Mouse (Mus musculus) neutrophil, adult 5-6 weeks (primary cell): Measurements from ENCODE around the gene Gm17657. TPM values are rescaled to one million over a fixed set of nuclear protein-coding genes. Genes with fewer than 3 reads are reported as not detected.

Experiments
- ATAC-seq: fragments of 151-379, 151-347 bp; 2 replicates; pipeline ENCODE4 v1.8.0; 2017; ENCODE audit warnings: mild to moderate bottlenecking, moderate TSS enrichment; ENCODE audit not compliant: insufficient number of reproducible peaks, poor library complexity, low FRiP score, severe bottlenecking; ENCODE audit errors: extremely low read depth
- total RNA-seq: library from RNA; stranded (forward); fragments of 200-1000 nt; gene quantifications from 2 replicates; pipeline ENCODE4 v1.2.3, GENCODE M21; 2017

The Gm17657 gene
- total RNA-seq, 1 experiment from 2014 or later = not detected

DNA sequence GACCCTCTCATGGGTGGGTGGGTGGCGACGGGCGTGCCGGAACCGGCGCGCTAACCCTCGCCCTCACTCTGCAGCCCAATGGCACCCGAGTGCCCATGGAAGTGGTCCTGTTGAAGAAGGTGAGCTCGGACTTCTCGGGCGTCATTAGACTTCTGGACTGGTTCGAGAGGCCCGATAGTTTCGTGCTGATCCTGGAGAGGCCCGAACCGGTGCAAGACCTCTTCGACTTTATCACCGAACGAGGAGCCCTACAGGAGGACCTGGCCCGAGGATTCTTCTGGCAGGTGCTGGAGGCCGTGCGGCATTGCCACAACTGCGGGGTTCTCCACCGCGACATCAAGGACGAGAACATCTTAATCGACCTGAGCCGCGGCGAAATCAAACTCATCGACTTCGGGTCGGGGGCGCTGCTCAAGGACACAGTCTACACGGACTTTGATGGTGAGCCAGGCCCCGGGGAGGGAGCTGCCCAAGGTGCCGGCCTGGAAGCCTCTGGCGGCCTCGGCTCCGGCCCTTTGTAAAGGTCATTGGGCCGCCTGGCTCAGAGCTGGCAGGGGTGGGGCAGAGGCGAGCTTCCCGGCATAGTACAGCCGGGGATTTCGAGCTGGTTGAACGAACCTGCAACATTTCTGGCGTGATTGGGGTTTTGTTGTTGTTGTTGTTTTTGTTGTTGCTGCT is 57.7 kb downstream of the Gm17657 start:
- no peak for ATAC-seq

DNA sequence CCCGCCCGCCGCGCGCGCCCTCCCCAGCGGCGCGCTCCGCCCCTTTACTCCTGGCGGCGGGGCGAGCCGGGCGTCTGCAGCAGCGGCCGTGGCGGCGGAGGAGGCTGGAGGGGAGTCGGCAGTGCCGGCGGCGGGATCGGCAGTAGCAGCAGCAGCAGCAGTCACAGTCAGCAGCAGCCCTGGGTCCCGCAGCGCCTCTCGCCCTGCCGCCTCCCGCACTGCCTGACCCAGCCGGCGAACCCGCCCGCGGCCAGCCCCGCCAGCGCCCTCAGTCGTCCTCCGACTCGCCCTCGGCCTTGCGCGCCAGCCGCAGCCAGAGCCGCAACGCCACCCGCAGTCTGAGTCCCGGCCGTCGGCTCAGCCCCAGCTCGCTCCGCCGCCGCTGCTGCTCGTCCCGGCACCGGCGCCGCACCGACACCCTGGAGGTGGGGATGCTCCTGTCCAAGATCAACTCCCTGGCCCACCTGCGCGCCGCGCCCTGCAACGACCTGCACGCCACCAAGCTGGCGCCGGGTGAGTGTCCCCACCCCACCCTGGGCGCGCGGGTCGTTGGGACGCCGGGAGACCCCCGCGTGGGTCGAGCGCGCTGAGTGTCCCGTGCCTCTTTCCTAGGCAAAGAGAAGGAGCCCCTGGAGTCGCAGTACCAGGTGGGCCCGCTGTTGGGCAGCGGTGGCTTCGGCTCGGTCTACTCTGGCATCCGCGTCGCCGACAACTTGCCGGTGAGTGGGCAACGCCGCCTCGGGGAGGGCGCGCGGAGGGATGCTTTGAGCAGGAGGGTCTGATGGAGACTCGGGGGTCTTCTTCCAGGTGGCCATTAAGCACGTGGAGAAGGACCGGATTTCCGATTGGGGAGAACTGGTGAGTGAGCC is 58.5 kb downstream of the Gm17657 start, which contains the start of gene Pim1:
Gene Pim1, plus strand, starts transcription at position 41 of the 869 bp plus-strand sequence.
- ATAC-seq = no peak; the same call in 1 of the 2 replicates

DNA sequence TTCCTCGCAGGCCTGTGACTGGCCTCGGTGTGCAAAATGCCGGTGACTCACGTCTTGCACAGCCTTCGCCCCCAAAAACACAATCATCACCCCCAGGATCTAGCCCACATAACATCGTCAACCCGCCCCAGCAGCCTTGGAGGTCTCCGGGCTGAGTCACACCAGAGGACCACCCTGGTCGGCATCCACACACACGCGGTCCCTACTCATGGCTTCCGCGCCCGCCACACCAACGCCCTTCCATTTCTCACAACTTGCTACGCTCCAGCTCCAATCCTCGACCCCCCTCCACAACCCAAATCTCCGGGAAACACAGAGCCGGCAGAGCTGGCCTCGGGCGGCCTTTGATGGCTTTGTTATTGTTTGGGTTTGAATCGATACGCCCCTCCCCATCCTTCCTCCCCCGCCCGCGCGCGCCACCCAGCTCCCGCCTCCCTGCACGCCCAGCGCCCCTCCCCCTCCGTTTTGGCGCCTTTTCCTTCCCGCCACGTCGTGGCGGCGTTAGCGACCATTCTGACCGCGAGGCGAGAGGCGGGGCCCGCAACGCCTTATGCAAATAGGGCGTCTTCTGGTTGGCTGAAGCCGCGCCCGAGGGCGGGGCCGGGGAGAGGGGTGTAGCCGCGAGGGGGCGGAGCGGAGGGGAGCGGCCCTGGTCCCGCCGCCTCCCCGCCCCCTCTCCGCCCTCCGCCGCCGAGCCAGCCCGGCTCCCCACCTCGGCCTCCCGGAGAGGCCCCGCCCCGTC is 59.3 kb downstream of the Gm17657 start:
- peak; percentile 70 for ATAC-seq

DNA sequence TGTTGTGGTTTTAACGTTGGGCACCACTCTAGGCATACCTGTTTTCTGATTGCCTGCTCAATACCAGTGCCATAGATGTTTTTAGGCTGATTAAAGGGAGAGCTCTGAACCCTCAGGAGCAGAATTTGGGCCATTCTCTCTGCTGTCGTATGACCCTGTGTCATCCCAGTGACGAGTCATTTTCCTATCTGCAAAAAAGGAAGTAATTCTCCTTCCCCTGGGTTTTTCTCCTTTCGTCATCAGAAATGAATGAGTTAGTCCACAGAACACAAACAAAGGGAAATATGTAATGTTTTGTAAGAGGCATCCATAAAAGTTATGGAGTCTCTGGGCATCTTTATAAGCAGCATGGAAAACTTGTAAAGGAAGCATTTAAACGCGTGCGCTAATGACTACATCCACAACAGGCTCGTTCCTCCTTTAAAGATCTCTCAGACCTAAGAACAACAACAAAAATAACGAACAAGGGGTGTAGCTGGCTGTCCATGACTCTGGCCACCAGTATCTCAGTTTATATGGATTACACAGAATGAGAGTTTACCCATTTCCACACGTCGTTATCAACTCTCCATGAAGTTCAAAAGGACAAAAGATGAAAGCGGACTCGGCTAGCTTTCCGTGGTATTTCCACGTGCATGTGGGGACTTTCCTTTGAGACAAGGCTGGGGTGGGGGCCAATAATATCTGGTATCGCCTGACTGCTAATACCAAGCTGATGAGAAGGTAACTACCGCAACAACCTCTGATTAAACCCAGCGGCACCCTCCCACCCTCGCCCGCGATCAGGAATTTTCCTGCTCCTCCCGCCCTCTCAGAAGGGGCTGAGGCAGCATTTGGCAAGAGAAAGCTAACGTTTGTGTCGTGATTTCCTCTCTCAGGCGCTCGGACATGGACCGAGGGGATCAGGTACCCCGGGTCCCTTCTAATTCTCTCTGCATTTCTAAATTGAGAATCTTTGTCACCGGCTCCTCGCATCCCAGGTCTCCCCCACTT is 60.2 kb downstream of the Gm17657 start:
- peak; percentile 18; the same call in 1 of the 2 replicates for ATAC-seq

DNA sequence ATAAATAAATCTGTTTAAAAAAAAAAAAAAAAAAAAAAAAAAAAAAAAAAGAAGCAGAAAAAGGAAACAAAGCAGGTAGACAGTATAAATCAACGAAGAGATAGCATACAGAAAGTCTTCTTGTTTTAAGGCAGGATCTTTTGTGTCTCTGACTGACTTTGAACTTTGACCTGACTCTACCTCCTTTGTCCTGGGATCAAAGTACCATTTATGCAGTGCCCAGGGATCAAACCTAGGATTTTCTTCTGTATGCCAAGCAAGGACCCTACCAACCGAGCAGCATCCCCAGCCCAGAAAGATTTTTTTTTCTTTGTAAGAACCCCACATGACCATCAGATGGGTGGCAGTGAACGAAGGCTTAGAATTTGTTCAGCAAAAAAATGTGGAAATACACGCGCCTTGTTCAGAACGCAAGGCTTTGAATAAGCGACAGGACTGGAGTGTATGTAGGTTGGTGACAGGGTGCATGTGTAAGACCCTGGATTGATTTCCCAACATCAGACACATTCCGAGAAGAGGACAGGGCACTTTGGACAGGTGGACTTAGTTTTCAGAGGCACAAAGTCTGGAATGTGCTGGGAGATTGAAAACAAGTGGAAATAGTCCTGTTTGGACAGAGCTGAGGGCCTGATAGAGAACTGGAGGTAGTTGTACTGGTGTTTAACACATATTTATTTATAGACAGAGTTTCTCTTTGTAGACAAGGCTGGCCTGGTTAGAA is 61.0 kb downstream of the Gm17657 start:
- no peak for ATAC-seq

DNA sequence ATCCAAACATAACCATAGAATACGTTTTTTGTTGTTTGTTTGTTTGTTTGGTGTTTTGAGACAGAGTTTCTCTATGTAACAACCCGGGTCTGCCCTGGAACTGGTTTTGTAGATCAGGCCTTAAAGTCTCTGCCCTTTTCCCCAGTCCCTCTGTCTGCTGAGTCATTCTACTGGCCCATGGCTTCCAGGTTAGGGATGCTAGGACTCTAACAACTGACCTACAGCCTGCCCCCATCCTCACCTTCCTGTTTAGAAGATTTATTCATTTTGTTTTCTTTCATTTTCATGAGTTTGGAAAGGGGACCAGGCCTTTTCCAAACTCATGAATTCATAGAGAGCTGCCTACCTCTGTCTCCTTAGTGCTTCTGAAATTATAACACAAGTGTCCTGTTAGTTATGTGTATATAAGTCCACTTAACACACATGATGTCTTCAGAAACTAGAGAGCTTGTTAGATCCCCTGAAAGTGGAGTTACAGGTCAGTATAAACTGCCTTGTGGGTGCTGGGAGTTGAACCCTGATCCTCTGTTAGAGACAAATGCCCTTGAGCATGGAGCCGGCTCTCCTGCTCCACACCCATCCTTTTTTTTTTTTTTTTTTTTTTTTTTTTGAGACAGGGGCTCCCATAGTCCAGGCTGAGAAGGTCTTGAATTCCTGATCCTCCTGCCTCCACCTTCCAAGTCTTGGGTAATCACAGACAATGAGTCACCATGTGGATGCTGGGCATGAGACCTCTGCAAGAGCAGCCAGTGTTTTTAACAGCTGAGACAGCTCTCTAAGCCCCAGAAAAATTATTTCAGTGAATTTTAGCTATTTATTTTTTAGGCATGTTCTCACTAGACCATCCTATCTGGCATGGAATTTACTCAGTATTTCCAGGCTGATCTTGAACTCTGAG is 63.9 kb downstream of the Gm17657 start:
- ATAC-seq = no peak

DNA sequence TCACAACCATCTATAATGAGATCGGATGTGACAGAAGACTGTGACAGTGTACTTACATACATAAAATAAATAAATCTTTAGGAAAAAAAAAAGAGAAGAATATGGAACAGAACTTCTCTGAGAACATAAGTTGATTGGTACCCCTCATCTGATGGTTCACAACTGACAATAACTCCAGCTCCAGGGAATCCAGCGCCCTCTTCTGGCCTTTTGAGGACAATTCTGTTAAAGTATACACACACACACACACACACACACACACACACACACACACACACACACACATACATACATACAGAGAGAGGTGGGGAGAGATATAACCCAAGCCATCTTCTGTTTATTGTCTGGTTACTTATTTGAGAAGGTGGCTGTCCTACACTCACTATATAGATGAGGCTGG is 65.0 kb downstream of the Gm17657 start:
- ATAC-seq = no peak

DNA sequence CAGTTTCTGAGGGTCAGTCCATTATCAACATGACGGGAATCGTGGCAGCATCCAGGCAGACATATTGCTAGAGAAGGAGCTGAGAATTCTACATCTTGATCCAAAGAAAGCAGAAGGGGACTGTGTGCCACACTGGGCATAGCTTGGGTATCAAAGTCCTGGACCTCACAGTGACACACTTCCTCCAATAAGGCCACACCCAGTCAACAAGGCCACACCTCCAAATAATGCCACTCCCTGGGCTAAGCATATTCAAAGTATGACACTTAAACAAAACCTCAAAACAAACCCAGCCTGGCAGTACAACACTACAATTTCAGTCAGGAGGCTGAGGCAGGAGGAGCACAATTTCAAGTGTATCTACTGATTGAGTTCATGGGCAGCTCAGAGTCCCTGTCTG is 66.2 kb downstream of the Gm17657 start:
- ATAC-seq = no peak

DNA sequence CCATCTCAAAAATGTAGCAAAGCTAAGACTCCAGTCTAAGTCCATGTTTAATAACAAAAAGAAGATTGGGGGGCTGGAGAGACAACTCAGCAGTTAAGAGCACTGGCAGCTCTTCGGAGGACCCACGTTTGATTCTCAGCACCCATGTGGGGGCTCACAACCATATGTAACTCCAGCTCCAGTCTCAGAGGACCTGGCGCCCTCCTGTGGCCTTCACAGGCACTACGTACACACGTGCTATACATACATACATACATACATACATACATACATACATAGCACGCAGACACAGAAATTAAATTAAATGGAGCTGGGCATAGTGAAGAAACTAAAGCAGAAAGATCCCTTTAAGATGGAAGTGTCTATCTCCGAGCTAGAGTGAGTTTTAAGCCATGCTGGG is 66.8 kb downstream of the Gm17657 start:
- no peak for ATAC-seq

DNA sequence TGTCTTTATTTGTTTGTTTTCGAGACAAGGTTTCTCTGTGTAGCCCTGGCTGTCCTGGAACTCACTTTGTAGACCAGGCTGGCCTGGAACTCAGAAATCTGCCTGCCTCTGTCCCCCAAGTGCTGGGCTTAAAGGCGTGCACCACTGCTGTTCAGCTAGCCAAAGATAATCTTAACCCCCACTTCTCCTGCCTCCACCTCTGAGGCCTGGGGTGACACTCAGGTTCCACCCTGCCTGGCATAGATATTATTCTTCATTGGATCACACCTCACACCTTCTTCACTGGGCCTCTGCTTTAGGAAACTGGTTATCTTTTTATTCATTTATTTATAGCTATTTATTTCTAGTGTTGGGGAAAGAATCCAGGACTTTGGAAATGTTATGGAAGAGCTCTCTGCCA is 69.2 kb downstream of the Gm17657 start:
- ATAC-seq = no peak

DNA sequence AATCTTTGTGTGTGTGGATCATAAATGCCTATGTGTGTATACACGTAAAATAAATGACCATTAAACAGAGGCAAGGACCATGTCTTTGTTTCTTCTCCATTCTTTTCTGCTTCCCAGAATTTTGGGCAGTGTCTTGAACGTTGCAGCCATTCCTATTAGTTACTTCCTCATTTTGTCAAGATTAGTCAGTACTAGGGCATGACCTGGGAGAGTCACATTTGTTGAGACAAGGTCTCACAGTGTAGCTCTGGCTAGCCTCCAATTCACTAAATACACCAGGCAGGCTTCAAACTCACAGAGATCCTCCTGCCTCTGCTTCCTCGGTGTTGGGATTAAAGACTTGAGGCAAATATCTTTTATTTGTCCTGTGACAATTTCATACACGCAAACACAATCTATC is 71.2 kb downstream of the Gm17657 start:
- no peak for ATAC-seq

DNA sequence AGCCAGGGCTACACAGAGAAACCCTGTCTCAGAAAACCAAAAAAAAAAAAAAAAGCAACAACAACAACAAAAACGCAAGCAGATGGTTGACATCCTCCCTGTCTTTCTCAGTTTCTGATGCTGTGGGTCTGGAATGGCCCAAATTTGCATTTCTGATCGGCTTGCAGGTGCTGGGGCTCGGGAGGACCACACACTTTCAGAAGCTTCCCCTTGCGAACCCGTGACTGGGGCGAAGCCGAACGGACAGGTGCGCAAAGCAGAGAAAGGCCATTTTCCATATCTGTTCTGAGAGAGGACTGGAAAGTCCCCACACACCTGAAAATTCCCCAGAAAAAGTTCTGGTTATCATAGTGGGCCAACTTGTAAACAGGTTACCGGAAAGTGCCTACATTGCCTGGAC is 72.1 kb downstream of the Gm17657 start:
- no peak for ATAC-seq

DNA sequence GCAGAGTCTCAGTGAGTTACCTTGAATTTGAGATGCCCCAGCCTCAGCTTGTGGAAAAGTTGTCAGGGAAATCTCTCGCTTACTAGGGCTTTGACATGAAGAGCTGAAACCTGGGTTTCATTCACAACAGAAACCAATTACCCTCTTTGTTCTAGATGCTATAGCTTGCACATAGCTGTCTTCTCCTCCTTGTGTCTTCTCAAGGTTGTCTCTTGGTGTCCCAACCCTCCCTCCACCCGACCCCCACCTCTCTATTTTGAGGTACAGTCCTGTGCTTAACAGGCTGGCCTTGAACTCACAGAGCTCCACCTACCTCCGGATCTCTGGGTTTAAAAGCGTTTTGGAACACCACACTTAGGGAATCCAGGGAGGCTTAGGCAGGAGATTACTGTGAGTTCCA is 73.0 kb downstream of the Gm17657 start:
- no peak for ATAC-seq

DNA sequence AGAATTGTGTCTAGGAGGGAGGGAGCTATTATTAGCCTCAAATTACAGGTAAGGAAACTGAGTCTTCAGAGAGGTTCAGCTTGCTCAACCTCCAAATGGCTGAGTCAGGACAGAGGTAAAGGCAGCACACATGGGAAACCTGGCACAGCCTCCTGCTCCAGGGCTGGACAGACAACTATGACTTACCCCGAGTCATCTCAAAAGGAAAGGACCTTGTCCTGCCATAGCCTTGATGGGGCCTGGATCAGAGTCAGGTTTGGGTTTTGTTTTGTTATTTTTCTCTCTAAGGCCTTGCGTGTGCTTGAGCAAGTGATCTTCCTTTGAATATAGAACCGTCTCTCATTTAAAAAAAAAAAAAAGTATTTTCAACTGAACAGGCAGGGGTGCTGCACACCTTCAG is 74.3 kb downstream of the Gm17657 start:
- ATAC-seq = no peak

DNA sequence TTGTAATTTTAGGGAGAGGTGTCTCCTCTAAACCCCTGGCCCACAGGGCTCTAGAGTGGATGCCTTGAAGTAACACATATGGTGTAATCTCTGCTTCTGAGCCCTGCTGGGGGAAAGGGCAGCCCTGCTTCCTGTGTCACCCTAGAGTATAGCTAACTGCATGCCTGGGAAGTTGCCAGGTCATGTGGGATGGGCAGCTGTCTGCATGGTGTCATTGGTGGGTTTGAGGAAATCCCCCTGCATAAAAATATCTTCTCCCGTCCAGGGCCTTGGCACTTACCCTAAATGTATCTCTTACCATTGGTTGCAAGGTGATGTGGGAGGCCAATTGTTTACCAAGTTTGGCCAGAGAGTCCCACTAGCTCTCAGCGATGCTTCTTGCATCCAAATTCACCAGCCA is 75.4 kb downstream of the Gm17657 start:
- no peak for ATAC-seq

DNA sequence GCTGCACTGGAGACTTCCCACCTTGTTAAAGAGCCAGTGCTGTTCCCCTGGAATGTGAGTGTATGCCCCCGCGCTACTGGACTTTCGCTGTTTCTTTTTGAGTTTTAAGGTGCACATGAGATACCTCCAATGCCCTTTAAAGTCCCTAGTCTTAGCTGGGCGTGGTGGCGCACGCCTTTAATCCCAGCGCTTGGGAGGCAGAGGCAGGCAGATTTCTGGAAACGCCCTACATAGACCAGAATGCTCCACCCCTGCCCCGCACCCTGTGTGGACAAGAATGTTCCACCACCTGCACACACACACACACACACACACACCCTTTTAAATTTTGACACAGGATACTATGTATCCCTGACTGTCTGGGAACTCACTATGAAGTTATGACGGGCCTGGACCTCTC is 76.0 kb downstream of the Gm17657 start:
- ATAC-seq = no peak
